Mouse (Mus musculus) B cell, adult (primary cell): ENCODE results near the gene Olfr1437. TPM values are rescaled to one million over a fixed set of nuclear protein-coding genes. Genes with fewer than 3 reads are reported as not detected.

Source experiments
- total RNA-seq: library from RNA; stranded (reverse); gene quantifications from 4 replicates; pipeline ENCODE4 v1.2.4, GENCODE M21; 2023; ENCODE audit not compliant: inconsistent age

Olfr1437 gene
- total RNA-seq = not detected in 4 replicates

DNA sequence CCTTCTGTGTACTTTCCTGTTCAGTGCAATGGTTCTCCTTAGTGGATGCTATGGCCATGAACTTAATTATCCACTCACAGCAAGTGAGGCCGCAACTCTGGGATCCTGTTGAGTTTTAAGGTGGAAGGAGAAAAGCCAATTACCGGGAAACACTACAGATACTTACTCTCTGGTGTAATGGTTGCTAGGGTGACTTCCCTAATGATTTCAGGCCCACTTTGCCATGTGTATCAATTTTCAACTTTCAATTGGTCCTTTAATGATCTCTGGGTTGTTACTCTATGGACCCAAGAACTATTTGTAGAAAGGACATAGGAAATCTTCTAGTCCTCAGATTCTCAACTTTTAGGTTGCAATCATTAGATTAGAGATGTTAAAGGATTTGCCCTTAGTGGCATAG is at the start of gene Olfr1437:
Olfr1437 (minus strand) TSS at position 101 of the 400 bp plus-strand sequence.

DNA sequence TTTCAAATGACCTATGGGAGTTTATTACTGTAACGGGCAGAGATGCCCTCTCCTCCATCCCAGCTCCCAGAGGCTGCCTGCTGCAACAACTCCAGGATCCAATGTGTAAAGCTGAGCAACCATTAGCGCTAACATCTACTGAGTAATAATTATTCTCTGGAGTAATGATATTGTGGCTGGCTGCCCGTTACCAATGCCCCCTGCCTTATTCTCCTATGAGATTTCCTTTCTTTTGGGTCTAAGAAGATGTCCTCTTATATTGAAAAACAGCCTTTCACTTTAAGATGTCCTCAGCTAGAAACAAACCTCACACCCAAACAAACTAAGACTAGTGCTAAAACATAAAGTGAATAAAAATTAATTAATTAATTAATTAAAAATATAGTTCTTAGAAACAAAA is 10.9 kb upstream of the Olfr1437 start, which contains the start of gene Olfr1438-ps1:
Olfr1438-ps1 (minus strand) TSS at position 101 of the 400 bp plus-strand sequence.

DNA sequence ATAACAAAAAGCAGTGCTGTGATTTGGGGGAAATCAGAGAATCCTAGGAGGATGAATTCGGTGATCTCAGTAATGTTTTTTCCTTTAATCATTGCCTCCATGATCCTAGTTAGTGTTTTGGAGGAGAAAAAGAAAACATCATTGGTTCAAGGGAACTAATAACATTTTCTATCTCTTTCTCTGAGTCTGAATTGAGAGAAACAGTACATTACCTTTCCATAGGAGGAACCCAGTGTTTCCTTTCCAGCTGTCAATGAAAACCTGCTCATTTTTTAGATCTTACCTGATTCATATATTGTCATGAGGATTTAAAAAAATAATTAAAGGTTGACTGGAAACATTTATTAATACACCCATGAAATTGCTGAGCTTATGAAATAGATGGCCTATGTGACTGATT is 25.9 kb downstream of the Olfr1437 start, which contains the start of gene Olfr1436:
Olfr1436 (minus strand) TSS at position 101 of the 400 bp plus-strand sequence.

DNA sequence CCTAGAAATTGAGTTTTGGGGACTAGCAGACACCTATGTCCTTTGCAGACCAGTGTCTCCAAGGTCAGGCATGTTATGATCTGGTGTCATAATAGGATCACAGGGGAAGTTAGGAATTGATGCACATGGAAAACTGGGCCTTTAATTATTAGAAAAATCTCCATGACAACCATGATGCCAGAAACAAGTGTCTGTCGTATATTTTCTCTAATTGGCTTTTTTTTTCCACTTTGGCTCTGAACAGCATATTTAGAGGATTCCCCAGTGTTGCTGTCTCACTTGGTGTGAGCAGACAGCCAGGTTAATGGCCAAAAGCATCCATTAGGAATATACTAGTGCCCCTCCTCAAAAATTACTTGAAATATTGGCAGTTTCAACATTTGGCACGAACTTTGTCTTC is 45.3 kb downstream of the Olfr1437 start, which contains the start of gene Olfr1434:
Olfr1434 (plus strand) TSS at position 301 of the 400 bp plus-strand sequence.

Other genes starting within 250 kb of the Olfr1437 start
- not detected in 4 replicates for gene Olfr1425, start 247.4 kb downstream of the Olfr1437 start, total RNA-seq
- not detected in 4 replicates for gene Olfr1426, start 233.1 kb downstream of the Olfr1437 start, total RNA-seq
- gene Olfr1427, start 221.8 kb downstream of the Olfr1437 start, total RNA-seq = not detected in 4 replicates
- not detected in 4 replicates for gene Olfr1428, start 209.2 kb downstream of the Olfr1437 start, total RNA-seq
- not detected in 4 replicates for gene Olfr76, start 201.9 kb downstream of the Olfr1437 start, total RNA-seq
- gene Olfr1555-ps1, start 155.0 kb downstream of the Olfr1437 start, total RNA-seq = not detected in 4 replicates
- not detected in 4 replicates for gene Olfr1431, start 124.5 kb downstream of the Olfr1437 start, total RNA-seq
- not detected in 4 replicates for gene Olfr1432, start 92.5 kb downstream of the Olfr1437 start, total RNA-seq
- gene Olfr262, start 83.4 kb downstream of the Olfr1437 start, total RNA-seq = not detected in 4 replicates
- not detected in 4 replicates for gene Olfr235, start 64.1 kb downstream of the Olfr1437 start, total RNA-seq
- gene Olfr1434, start 45.2 kb downstream of the Olfr1437 start, total RNA-seq = not detected in 4 replicates
- gene Olfr1436, start 26.0 kb downstream of the Olfr1437 start, total RNA-seq = not detected in 4 replicates
- not detected in 4 replicates for gene Olfr1438-ps1, start 10.8 kb upstream of the Olfr1437 start, total RNA-seq
- not detected in 4 replicates for gene Olfr1440, start 62.2 kb upstream of the Olfr1437 start, total RNA-seq
- gene Olfr1441, start 92.3 kb upstream of the Olfr1437 start, total RNA-seq = not detected in 4 replicates
- not detected in 4 replicates for gene Pfpl, start 102.8 kb upstream of the Olfr1437 start, total RNA-seq
- gene Mpeg1, start 135.7 kb upstream of the Olfr1437 start, total RNA-seq = 41.6 to 51.2 TPM (median 46.3 TPM) in 4 replicates
- 9.3 to 12.6 TPM (median 11.3 TPM) in 4 replicates for gene Dtx4, start 176.4 kb upstream of the Olfr1437 start, total RNA-seq
- gene Fam111a, start 220.6 kb upstream of the Olfr1437 start, total RNA-seq = 136 to 142 TPM (median 138 TPM) in 4 replicates